Mouse (Mus musculus) effector memory CD4-positive, alpha-beta T cell, adult 5 months (primary cell): Measurements from ENCODE around the gene Spred1. TPM values are rescaled to one million over a fixed set of nuclear protein-coding genes. Genes with fewer than 3 reads are reported as not detected.

Experiments
- polyA plus RNA-seq: library from polyadenylated mRNA; unstranded; fragments of 100-300 nt; shearing (Covaris generic); gene quantifications from one replicate; pipeline ENCODE4 v1.2.1, GENCODE M21; 2017

Spred1 gene
- 4.8 TPM for polyA plus RNA-seq

GRCm38 (mm10) chr2:117121212-117121983 lies at the start of gene Spred1:
Gene Spred1 (plus strand): TSS chr2:117121374.

Other genes with a start within 250 kb of the Spred1 start
- not detected for gene Tmco5, start 242.7 kb upstream of the Spred1 start, polyA plus RNA-seq
- 3.1 TPM for gene Fam98b, start 128.4 kb downstream of the Spred1 start, polyA plus RNA-seq
- 272 TPM for gene Rasgrp1, start 221.6 kb downstream of the Spred1 start, polyA plus RNA-seq